Mouse (Mus musculus) brain, embryonic 18.5 days (tissue): Measurements from ENCODE around the gene Rplp2.

ENCODE experiments used
- DNase-seq: peaks from one replicate; pipeline ENCODE4 v3.0.0-alpha.2; 2012; ENCODE audit warnings: low read depth, low spot score

Gene Rplp2

DNA sequence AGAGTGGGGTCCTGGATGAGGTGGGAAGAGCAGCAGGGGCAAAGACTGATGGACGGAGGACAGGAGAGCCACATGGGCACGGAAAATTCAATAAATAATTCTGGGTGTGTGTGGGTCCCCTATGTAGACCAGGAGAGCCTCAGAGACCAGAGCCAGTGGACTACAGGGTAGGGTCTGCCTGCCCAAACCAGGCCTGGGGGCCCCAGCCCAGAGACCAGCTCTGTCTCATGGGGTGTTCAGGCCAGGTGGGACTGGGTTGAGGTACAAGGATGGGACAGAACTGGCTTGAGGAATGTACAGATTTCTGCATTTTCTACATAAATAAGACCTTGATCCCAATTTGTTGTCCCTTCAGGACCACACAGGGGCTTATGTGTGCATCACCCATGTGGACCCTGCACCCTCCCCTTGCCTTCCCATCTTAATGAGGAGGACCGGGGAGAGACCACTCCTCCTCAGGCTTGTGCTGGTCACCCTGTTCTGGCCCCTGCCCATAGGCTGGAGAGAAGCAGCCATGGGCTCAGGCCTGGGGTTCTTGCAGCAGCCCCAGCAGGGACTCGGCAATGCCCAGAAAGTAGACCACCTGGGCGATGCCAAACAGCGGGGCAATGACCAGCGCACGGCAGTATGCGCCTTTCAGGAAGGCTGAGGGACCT is 16.5 kb upstream of the Rplp2 start:
- no peak for DNase-seq

DNA sequence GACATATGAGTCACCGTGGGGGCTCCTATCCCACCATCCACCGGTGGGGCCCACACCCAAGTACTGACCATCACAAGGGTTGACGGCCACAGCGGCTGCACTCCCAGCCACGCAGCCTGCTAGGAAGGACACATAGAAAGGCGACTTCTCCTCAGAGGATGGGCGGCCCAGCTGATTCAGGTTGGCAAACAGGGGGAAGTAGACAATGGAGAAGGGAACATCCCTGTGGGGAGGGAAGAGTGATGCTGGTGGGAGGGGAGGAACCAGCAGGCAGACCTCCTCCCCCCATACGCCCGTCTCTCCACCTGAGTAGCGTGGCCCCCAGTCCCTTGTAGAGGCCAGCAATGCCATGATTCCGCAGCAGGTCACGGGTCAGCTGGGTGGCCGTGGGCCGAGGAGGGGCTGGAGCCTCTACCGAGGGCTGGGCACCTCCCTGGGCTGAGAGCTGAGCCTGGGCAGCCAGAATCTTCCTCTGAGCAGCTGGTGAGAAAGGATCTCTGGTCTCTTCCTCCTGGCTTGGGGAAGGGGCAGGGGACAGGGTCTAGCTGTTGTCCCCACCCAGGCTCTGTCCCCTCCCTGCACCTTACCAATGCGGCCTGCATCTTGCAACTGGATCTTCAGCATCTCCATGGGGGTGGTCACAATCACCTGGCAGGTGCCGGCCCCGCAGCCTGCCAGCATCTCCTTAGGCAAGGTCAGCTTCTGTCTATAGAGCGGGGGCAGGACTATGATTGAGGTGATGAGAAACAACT is 15.6 kb upstream of the Rplp2 start:
- no peak for DNase-seq

DNA sequence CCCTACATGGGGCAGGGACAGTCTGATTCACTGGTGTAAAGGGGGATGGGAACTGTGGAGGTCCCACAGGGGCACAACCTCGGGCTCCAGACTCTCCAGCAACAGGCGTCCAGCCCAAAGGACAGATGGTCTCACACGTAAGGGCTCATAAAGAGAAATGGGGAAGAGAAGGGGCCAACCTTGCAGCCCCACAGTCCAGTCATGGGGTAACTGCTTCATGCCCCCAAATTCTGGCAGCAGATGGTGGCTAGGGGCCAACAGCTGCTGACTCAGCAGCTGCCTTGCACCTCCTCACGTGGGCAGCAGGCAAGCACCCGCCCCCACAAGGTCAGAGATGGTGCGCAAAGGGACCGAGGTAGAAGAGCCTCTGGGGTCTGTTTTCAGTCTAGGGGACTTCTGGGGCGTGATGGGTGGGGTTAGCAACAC is 15.0 kb upstream of the Rplp2 start:
- no peak for DNase-seq

DNA sequence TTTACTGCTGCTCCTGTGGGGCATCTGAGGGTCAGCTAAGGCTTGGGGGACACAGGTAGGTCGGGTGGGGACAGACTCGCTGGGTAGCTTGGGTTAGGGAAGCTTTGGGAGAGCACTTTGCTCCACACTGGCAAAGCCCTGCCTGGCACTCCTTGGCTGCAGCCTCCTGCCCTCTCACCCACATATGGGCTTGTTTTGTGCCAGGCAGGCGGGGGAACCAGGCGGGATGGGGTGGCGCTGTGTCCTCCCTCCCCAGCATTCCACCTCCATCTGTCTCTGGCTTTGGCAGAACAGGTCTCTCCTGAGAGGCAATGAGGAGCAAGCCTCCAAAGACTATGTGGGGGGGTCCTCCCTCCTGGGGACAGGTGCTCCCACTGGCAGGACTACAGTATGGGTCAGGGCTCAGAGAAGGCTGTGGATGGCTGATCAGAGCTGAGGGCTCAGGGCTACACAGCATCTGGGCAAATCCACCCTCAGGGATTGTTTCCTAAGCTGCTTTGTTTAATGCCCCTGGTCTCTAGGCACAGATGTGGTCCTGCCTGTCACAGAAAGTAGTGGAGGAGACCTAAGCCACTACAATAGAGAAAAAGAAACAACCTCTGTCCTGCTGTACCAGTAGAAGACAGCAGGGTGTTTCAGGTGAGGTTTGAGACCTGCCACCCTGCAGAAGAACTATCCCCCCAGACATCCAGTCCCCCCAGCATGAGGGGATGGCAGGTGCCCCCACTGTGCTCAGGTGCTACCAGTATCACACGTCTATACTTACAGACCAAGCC is 14.2 kb upstream of the Rplp2 start:
- no peak for DNase-seq

DNA sequence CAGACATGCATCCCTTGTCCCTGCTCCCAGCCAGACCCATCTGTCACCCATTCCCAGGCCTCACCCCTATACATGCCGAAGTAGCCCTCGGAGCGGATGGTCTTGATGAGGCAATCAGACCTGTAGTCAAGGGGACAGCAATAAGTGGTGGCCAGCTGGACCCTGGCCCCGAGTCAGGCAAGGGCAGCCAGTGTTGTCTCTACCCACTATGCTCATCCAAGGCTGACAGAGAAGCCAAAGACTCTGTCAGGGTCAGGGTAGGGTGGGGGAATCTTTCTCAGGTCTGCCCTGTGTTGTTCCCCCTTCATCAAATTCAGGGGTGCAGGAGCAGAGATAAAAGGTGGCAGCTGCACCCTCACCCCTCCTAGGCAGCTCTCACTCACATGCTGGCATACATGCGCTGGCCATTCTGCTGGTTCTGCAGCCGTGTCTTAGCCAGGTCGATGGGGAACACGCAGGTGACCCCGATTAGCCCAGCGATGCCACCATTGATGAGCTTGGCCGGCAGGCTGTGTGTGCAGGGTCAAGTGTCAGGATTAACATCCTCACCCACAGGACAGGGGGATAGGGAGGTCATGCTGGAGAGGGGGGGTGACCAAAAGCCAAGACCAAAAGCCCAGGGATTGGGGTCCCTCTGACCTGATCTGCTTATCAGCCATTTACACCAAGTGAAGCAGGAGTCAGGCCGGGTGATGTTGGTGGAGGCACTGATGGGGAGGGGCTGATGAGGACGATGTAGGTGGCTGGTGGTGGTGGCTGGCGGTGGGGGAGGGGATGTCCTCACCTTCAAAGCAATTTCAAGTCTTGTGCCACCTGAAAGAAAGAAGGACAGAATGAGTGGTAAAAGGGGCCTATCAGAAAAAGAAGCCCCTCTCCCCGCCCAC is 13.4 kb upstream of the Rplp2 start:
- DNase-seq = no peak

DNA sequence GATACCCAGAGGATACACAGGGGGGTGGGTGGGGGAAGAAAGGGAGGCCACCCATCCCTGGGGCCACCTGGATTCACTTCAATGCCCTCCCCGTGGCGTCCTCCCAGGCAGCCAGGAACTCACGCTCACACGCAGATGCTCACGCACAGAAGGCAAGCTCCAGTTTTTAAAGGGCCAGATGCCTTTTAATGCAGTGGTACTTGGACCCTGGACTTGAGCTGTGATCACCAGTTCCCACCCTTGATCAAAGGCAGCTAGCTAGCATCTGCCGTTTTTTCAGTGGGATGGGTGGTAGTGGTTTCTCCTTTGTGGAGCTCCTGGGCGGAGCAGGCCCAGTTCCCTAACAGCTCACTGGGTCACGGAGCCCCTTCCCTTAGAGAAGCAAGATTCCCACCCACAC is 12.7 kb upstream of the Rplp2 start:
- no peak for DNase-seq

DNA sequence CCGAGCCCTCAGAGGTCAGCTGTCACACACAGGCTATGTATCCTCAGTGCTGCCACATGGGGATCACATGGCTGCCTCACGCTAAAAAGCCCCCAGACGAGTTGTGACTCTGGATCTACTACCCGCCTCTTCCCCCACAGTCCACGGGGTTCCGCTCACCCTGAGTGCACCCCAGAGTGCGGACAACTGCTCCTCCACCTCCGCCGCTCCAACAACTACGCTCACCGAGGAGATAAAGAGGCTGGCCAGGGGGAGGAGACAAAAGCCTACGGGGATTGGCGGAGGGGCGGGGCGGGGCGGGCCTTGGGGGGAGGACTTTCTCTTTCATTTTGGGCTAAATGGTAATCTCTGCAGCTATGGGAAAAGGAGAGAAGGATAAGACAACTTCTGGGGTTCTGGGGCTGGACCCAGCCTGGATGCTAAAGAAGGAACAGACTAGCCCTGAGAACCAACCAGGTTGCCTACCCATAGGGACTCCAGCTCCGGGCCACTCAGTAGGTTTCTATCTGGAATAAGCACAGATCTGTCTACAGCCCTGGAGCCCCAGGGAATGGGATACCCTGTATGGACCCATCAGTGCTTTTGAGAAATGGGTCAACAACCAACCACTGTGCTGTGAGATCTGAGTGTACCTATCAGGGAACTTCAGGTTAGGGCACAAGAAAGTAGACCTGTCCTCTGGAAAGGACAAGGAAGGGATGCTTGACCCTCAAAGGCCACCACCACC is 11.9 kb upstream of the Rplp2 start:
- no peak for DNase-seq

DNA sequence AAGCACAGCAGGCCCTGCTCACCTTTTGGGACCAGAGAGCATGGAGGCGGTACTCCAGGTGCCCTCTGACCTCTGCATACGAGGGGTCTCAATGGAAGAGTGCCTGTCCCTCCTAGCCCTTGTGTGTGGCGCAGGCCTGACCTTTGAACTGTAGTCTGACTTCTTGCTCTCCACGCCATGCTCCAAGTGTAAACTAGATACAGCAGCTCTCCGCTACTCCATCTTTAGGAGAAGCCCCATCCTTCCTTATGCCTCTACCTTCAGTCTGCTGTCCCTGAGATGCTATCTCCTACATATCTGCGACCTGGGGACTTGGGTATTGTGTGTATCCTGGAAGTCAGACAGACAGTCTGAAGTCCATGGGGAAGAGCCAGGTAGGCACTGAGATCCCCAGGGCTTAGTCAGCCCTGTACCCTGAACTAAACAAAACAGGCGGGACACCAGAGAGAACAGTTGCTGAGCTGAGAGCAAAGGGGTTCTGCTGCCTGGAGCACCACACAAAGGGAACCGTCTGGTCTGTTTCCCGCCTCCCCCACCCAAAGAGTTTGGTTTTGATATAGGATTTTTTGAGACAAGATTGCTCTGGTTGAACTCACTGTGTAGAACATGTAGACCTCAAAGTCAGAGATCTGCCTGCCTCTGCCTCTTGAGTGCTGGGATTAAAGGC is 11.2 kb upstream of the Rplp2 start:
- DNase-seq = no peak

DNA sequence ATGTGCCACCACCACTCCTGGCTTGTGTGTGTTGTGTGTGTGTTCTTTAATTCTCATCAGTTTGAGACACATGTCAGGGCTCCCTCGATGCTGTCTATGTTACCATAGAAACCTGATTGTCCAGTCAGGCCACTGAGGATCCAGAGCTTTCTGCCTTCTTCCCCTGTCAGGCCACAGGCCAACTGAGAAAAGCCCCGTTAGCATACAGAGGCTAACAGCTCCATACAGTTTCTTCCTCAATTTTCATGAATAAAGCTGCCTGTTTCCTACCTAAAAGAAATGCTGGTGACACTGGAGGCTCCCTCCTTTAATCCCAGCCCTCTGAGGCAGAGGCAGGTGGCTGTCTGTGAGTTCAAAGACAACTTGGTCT is 10.7 kb upstream of the Rplp2 start:
- no peak for DNase-seq

DNA sequence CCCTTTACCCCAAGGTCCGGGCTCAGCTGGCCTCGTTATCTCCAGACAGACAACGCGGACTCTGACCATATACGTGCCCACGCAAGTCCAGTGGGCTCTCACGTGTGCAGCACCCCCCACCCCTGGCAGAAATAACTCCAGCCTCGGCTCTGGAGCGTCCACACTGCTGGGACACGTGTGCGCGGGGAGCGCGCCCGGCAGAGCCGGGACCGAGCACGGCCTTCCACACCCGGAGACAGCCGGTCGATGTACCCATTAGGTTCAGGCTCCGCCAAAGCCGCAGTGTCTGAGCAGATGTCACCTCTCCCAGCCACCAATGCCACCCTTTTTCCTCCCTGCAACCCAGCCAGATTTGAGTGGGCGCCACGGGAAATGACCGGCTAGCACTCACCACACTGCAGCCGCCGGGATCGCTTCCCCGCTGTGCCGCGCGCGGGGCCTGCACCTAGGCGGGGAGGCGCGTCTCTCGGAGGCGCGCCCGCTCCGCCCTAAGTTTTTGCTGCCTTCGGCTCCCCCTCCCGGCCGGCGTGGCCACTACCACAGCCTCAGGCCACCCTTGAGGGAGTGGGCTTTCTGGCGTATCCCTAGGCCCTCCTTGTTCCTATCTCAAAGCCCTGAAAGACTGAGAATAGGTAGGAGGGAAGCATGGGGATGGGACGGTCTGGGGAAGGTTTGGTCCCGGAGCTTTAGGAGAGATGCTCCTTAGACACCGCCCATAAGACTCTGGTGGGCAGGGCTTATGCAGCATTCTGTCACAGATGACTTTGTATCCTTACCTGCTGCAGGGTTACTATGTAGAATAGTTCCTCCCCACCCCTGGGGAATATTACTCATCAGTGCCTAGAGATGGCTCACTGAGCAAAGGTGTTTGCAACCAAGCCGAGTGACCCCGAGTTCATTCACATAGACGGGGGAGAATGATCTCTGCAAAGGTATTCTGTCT is 9.7 kb upstream of the Rplp2 start, which contains the start of gene Slc25a22:
Slc25a22 (minus strand) TSS at position 715 of the 943 bp plus-strand sequence.
- peak; percentile 79 for DNase-seq

DNA sequence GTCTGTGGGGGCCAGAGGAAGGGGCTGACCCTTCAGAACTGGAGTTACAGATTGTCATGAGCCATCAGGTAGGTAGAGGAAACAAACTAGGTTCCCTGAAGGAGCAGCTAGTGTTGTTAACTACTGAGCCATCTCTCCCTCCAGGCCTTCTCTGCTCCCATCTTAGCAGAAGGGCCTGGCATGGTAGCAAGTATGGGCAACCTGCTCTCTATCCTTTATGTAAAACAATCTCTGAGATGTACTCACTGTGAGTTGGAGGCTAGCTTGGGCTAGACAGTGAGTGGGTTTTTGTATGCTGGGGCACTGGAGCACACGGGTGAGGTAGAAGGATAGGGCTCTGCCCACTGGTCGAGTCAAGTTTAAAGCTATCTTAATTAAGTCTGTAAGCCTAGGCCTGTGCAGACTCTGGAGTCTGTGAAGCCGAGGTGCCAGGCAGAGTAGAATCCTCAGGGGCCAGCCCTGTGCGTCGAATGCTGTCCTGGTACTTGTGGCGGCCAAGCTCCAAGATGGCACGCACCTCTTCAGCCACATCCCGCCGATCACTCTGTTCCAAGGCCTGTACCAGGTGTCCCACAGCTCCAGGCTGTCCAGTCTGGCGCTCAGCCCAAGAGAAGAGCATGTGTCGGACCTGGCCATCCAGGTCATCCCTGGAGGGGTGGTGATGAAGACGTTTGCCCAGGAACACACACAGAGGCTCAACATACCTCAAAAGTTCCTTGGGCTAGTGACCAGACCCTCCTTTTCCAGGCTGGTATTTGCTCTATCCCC is 8.8 kb upstream of the Rplp2 start:
- DNase-seq = no peak

DNA sequence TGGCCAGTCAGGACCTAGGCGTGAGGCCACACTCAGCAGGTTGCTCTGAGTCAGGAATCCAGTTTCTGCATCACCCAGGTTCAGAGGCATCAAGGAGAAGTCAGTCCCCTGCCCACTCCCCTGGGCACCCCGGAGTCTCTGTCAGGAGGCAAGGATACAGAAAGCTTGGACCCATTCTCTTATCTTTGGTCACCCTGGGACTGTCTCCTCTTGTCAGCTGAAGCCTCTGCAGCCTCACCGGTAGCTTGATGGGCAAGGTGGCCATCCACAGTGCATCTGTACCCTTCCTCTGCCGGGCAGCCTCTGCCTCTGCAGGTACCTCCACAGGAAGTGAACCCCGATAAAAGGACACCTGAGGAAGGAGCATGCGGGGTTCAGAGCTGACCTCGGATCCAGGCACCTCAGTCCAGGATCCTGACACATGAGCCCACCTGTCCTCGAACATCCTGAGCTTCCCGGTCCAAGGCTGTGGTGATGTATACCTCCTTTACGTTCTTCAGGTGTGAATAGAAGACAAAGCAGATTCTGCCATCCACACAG is 8.0 kb upstream of the Rplp2 start:
- DNase-seq = no peak

DNA sequence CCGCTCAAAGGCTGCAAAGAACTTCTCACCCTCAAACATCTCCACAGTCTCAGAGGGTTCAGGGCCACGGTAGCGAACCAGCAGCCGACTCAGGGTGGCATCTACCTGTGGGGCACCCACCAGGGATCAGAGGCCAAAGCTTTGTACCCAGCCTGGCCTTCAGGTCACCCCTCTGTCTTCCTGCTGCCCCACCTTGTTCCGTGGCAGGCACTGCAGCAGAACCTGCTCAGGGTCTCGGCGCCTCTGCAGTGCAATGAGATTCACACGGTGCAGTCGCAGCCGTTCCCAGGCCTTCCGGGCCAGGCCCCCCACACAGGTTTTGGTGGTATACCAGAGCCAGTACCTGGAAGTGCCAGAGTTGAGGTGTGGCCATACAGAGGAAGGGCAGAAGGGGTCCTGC is 7.4 kb upstream of the Rplp2 start:
- DNase-seq = no peak

DNA sequence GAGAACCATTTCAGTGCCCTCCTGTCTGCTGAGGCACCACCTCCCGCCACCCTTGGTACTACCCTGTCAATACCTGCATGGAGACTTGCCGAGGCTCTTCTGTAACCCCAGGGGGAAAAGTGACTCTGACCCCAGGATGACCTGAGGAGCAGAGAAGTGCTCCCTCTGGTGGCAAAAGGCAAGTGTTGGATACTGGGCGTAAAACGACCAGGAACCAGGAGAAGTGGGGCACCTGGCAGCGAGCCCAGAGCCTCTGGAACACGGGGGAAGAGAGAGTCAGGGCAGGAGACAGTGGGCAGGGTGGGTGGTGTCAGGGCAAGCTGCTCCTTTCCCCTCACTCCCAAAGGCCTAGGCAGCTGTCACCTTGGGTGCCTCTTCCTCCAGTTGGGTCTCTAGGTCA is 6.6 kb upstream of the Rplp2 start:
- DNase-seq = no peak

DNA sequence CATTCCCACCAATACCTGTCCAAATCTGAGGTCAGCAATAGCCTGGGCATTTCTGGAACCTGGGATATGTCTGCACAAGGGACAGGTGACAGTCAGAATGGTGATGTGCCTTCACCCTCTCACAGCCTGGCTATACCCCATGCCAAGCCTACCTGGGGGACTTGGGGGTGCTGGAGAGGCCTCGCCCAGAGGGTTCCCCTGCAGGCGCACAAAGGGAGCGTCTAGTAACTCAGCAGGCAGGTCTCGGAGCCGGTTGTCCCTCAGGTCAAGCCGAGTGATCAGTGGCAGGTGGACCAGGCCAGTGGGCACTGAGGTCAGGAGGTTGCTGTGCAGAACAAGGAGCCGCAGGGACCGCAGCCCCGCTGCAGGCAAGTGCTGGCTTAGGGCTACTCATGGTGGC is 5.7 kb upstream of the Rplp2 start:
- no peak for DNase-seq

DNA sequence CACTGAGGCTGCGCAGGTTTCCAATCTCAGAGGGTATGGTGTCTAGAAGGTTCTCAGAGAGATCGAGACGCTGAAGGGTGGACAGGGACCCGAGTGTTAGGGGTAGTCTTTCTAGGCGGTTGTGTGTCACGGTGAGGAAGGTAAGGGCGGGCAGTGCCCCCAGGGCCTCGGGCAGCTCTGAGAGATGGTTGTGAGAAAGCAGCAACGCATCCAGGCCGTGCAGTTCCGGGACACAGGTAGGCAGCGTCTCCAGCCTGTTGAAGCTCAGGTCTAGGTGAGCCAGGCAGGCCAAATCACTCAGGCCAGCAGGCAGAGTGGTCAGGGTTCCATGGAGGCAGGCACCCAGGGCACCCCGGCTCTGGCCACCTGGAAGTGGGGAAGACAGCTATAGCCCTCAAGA is 5.0 kb upstream of the Rplp2 start:
- no peak for DNase-seq

DNA sequence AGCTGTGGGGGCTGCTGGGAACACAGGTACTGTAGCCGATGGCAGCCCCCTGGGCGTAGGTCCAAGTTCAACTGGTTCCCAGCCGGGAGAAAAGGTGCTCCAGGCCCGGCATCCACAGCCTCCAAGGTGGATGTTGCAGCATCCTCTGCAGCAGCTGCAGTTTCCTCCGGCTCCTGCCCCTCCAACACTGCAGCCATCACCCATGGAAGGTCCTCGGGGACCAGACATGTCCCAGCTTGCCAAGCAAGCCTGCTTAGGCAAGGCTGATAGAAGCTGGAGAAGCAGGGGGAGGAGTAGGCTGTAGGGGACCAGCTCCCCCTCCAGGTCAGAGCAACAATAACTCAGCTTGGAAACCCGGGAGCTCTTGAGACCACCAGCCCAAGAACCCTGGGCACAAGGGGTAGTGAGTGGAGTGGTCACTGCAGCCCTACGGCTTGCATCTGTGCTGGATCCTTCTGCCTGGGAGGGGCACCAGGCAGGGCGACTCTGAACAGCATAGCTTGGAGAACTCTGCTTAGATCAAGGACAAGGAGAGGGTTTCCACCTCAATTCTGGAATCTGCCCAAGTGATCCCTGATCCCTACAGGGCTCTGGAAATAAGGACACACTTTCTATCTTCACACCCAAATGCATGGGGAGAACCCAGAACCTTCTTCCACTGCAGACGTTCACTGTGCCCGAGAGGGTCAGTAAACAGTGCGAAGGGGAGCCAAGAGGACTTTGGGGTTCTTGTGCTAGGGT is 3.9 kb upstream of the Rplp2 start:
- no peak for DNase-seq

DNA sequence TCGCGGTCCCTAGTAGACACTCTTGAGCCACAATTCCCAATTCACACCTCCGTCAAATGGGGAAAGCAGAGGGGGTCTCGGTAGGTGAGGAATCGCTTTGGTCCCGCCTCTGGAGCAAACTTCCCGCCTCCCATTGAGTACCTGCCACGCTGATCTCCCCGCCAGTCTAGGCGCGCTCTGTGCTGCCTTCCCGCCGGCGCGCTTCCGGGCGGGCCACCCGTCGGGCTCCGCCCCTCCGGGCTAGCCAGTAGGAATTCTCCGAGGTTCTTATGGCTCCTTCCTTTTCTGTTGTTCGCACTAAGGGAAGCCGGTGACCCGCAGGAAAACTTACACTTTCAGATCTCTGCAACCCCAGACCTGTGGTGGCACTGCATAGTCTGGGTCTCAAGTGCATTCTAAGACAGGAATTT is 3.3 kb upstream of the Rplp2 start, which contains the start of gene Pidd1:
Pidd1 (minus strand) TSS at position 198 of the 410 bp plus-strand sequence.
- DNase-seq = no peak
